Mouse (Mus musculus): ENCODE data around the gene Pdzrn3.

DNA sequence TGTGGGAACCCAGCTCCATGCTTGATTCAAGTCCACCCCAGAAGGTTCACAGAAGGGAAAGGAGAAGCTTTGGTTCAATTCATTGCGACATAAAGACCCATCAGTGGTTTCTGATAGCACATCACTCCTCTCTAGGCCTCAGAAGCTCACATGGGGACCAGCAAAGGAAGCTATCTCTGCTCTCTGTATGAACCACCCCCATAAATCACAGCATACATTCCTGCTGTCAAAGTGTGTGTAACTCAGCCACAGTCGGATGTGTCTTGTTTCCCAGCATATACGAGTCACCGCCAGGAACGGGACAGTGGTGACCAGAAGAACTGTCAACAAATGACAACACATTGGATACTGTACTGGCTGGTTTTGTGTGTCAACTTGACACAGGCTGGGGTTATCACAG is 47.3 kb downstream of the Pdzrn3 start:
- TF ChIP-seq POLR2A (IDR thresholded peaks at IDR 0.05; ENCODE audit: borderline replicate concordance, insufficient read depth, low read length) (no peak), CTCF (IDR thresholded peaks at IDR 0.05; ENCODE audit: borderline replicate concordance, insufficient read depth, low read depth, low read length) (no peak)
